ENCODE assay signal across 8 mouse cellular contexts in genomic region chr7:131539979-131540378, GRCm38 (mm10). TPM values are rescaled to one million over a fixed set of nuclear protein-coding genes. Genes with fewer than 3 reads are reported as not detected.
DNase-seq lines count a peak whose midpoint lies in the region; ATAC-seq and TF ChIP-seq lines count a peak whose summit lies in the region.
"Had no signal": no experiment of that assay in that cellular context is flagged by ENCODE, and none has a peak within 500 bp of the region (broad histone marks: within the 10 kb centered on the region; RNA-seq: fewer than 3 reads in every experiment).

No protein-coding gene starts in this region.

- no peak for TF ChIP-seq POLR2A in cerebellum, adult 2 months (IDR thresholded peaks at IDR 0.05; ENCODE audit: borderline replicate concordance, insufficient read depth, low read length)

- ATAC-seq in hindbrain, postnatal 0 days, result 0 out of 2 replicates have a peak, but pooled peaks have one; percentile 49

- peak; percentile 85 for DNase-seq in ZHBTc4 (ENCODE audit: low read depth, low spot score)
- peak; percentile 56 to 74 for DNase-seq in cerebellum, adult 2 months
- DNase-seq in frontal cortex, postnatal 10 days (ENCODE audit: low spot score in 2 of 2), result peak; percentile 53 to 76
- peak; percentile 93 for DNase-seq in hindbrain, postnatal 0 days (ENCODE audit: low spot score)
- DNase-seq in left cerebral cortex, adult 2 months (ENCODE audit: extremely low spot score in 1 of 2, low spot score in 2 of 2), result peak; percentile 72 to 85
- DNase-seq in midbrain, embryonic 10.5 days (ENCODE audit: low spot score), result peak; percentile 86
- peak; percentile 44 to 66 for DNase-seq in spleen, postnatal 14 days (ENCODE audit: low spot score in 2 of 2)

- intact Hi-C loops in left cerebral cortex, adult 2 months (cut with DNase I), result loop anchor here (1.0 to 10.0 kb wide), 5 partner anchors 17 to 675 kb away; no protein-coding TSS in a partner anchor

- no peak overlapping the region for H3K27ac ChIP-seq in cerebellum, adult 2 months (ENCODE audit: insufficient read depth, low read length)
- no peak overlapping the region for H3K27ac ChIP-seq in hindbrain, postnatal 0 days
- H3K27ac ChIP-seq in left cerebral cortex, adult 2 months, result no peak overlapping the region
- no peak overlapping the region for H3K27ac ChIP-seq in midbrain, embryonic 10.5 days (replicated peaks)

- peak; percentile 71 for TF ChIP-seq CTCF in cerebellum, adult 2 months (IDR thresholded peaks at IDR 0.05; ENCODE audit: borderline replicate concordance, insufficient read depth, low read depth, low read length)
- TF ChIP-seq CTCF in hindbrain, postnatal 0 days (IDR thresholded peaks at IDR 0.05; ENCODE audit: low read depth), result peak; percentile 88
- peak; percentile 88 for TF ChIP-seq CTCF in left cerebral cortex, adult 2 months (IDR thresholded peaks at IDR 0.05)

- no peak overlapping the region for H3K4me2 ChIP-seq in hindbrain, postnatal 0 days (ENCODE audit: low read depth, low read length)

- H3K4me1 ChIP-seq in cerebellum, adult 2 months (ENCODE audit: control insufficient read depth, insufficient read depth, low read length), result no peaks in the 10 kb centered on the region
- no peaks in the 10 kb centered on the region for H3K4me1 ChIP-seq in hindbrain, postnatal 0 days (ENCODE audit: insufficient read depth, low read length)
- H3K4me1 ChIP-seq in midbrain, embryonic 10.5 days, result peaks cover 42% of the 10 kb centered on the region

- no peaks in the 10 kb centered on the region for H3K9me3 ChIP-seq in hindbrain, postnatal 0 days (ENCODE audit: low read length)
- H3K9me3 ChIP-seq in midbrain, embryonic 10.5 days (replicated peaks), result no peaks in the 10 kb centered on the region
- H3K9me3 ChIP-seq: megakaryocyte, embryonic 14.5 days had no signal

- no peaks in the 10 kb centered on the region for H3K36me3 ChIP-seq in hindbrain, postnatal 0 days (ENCODE audit: insufficient read depth, low read length)
- no peaks in the 10 kb centered on the region for H3K36me3 ChIP-seq in midbrain, embryonic 10.5 days

- peaks cover 14% of the 10 kb centered on the region; the same call in 1 of the 2 replicates for H3K27me3 ChIP-seq in cerebellum, adult 2 months (ENCODE audit: control insufficient read depth, insufficient read depth, low read length)
- peaks cover 60% of the 10 kb centered on the region for H3K27me3 ChIP-seq in hindbrain, postnatal 0 days (ENCODE audit: insufficient read depth, low read length)
- H3K27me3 ChIP-seq in midbrain, embryonic 10.5 days (ENCODE audit: low read depth, poor library complexity, severe bottlenecking), result peaks cover 86% of the 10 kb centered on the region

- WGBS in cerebellum, adult 2 months, result 2% methylated on average over 7 of the region's 7 CpGs
- 1% methylated on average over 7 of the region's 7 CpGs for WGBS in hindbrain, postnatal 0 days
- whole genome bisulfite sequencing in midbrain, embryonic 10.5 days, result 0% methylated on average over 7 of the region's 7 CpGs

- no peak overlapping the region for H3K9ac ChIP-seq in hindbrain, postnatal 0 days (replicated peaks; ENCODE audit: low read length)

- H3K4me3 ChIP-seq in cerebellum, adult 2 months (replicated peaks; ENCODE audit: insufficient read depth, low read depth, low read length), result no peak overlapping the region
- H3K4me3 ChIP-seq in hindbrain, postnatal 0 days (ENCODE audit: low read length), result no peak overlapping the region
- H3K4me3 ChIP-seq in left cerebral cortex, adult 2 months, result no peak overlapping the region
- no peak overlapping the region for H3K4me3 ChIP-seq in midbrain, embryonic 10.5 days
- H3K4me3 ChIP-seq: megakaryocyte, embryonic 14.5 days had no signal

RNA-seq across cellular contexts. Expression of gene Hmx3, which starts 2.7 kb away (rescaled TPM):
- 0.32 and 0.43 TPM in 2 replicates for polyA plus RNA-seq in cerebellum, adult 2 months (2012; rRNA removed)
- total RNA-seq in hindbrain, postnatal 0 days (2014; rRNA removed), result 2.0 and 3.2 TPM in 2 replicates
- 1.2 and 1.5 TPM in 2 replicates for polyA plus RNA-seq in hindbrain, postnatal 0 days (2015; fragmentation: Nextera tagmentation; extraction: Ambion mirVana)
- total RNA-seq in left cerebral cortex, adult 2 months (2021), result not detected
- polyA plus RNA-seq in midbrain, embryonic 10.5 days (2016; fragmentation: Nextera tagmentation; extraction: Ambion mirVana), result not detected in 2 replicates

RNA-seq across cellular contexts. Expression of gene Hmx2, which starts 8.6 kb away (rescaled TPM):
- 0.06 TPM in 1 of 2 replicates, not detected in the other for polyA plus RNA-seq in cerebellum, adult 2 months (2012; rRNA removed)
- total RNA-seq in hindbrain, postnatal 0 days (2014; rRNA removed), result 0.36 and 0.99 TPM in 2 replicates
- 0.56 and 0.91 TPM in 2 replicates for polyA plus RNA-seq in hindbrain, postnatal 0 days (2015; fragmentation: Nextera tagmentation; extraction: Ambion mirVana)
- total RNA-seq in left cerebral cortex, adult 2 months (2021), result not detected
- 0.07 TPM in 2 replicates for polyA plus RNA-seq in midbrain, embryonic 10.5 days (2016; fragmentation: Nextera tagmentation; extraction: Ambion mirVana)

RNA-seq across cellular contexts. Expression of gene Bub3, which starts 20.0 kb away (rescaled TPM):
- polyA plus RNA-seq in cerebellum, adult 2 months (2012; rRNA removed), result 105 and 108 TPM in 2 replicates
- total RNA-seq in hindbrain, postnatal 0 days (2014; rRNA removed), result 95.2 and 97.8 TPM in 2 replicates
- 127 and 132 TPM in 2 replicates for polyA plus RNA-seq in hindbrain, postnatal 0 days (2015; fragmentation: Nextera tagmentation; extraction: Ambion mirVana)
- 10 to 100 TPM; 59.6 to 62.2 TPM for total RNA-seq in left cerebral cortex, adult 2 months (2021)
- 323 and 340 TPM in 2 replicates for polyA plus RNA-seq in midbrain, embryonic 10.5 days (2016; fragmentation: Nextera tagmentation; extraction: Ambion mirVana)
